Mouse (Mus musculus) T-helper 1 cell (primary cell): Measurements from ENCODE around the gene Cdiptos.

Experiments
- in situ Hi-C: fragments of 300-600 bp; cut with MboI, MseI; formaldehyde crosslinking; loops from one replicate; pipeline ENCODE4 v1.15.1; 2025; ENCODE audit warnings: high pct_unique_total_duplicates

Gene Cdiptos

GRCm38 (mm10) chr7:127014320-127014719 is 38.4 kb upstream of the Cdiptos start, which contains the start of gene Mvp:
Mvp (minus strand) TSS chr7:127014621.
- in situ Hi-C loops = no loop called here

GRCm38 (mm10) chr7:127013385-127013784 is 37.5 kb upstream of the Cdiptos start:
- in situ Hi-C loops = no loop called here

- in situ Hi-C loops = no loop called here
Observed at GRCm38 (mm10) chr7:127012845-127013244, 36.9 kb upstream of the Cdiptos start.

GRCm38 (mm10) chr7:127012374-127012773 is 36.5 kb upstream of the Cdiptos start:
- in situ Hi-C loops = no loop called here

GRCm38 (mm10) chr7:127011717-127012116 is 35.8 kb upstream of the Cdiptos start:
- in situ Hi-C loops = no loop called here

- in situ Hi-C loops = no loop called here
Observed at GRCm38 (mm10) chr7:127011051-127011450, 35.2 kb upstream of the Cdiptos start.

GRCm38 (mm10) chr7:127009307-127010085 is 33.6 kb upstream of the Cdiptos start:
- in situ Hi-C loops = no loop called here

GRCm38 (mm10) chr7:127008239-127009019 is 32.5 kb upstream of the Cdiptos start:
- in situ Hi-C loops = no loop called here

GRCm38 (mm10) chr7:127007313-127008024 is 31.6 kb upstream of the Cdiptos start:
- in situ Hi-C loops = no loop called here

GRCm38 (mm10) chr7:127004122-127004875 is 28.4 kb upstream of the Cdiptos start:
- in situ Hi-C loops = no loop called here

- in situ Hi-C loops = no loop called here
Observed at GRCm38 (mm10) chr7:127003620-127004019, 27.7 kb upstream of the Cdiptos start.

- in situ Hi-C loops = no loop called here
Observed at GRCm38 (mm10) chr7:126999568-126999967, 23.7 kb upstream of the Cdiptos start.

GRCm38 (mm10) chr7:126996449-126996848 is 20.6 kb upstream of the Cdiptos start:
- in situ Hi-C loops = no loop called here

GRCm38 (mm10) chr7:126988816-126989215 is 12.9 kb upstream of the Cdiptos start:
- in situ Hi-C loops = no loop called here

GRCm38 (mm10) chr7:126986319-126986718 is 10.4 kb upstream of the Cdiptos start:
- in situ Hi-C loops = no loop called here

- in situ Hi-C loops = no loop called here
Observed at GRCm38 (mm10) chr7:126984667-126985444, 9.0 kb upstream of the Cdiptos start.

- in situ Hi-C loops = no loop called here
Observed at GRCm38 (mm10) chr7:126983113-126983512, 7.2 kb upstream of the Cdiptos start.

GRCm38 (mm10) chr7:126982054-126982453 is 6.2 kb upstream of the Cdiptos start:
- in situ Hi-C loops = no loop called here

- in situ Hi-C loops = no loop called here
Observed at GRCm38 (mm10) chr7:126981601-126982000, 5.7 kb upstream of the Cdiptos start.

- in situ Hi-C loops = no loop called here
Observed at GRCm38 (mm10) chr7:126978841-126979240, 2.9 kb upstream of the Cdiptos start.
